ENCODE assay signal across 15 mouse cellular contexts in the genomic region with DNA sequence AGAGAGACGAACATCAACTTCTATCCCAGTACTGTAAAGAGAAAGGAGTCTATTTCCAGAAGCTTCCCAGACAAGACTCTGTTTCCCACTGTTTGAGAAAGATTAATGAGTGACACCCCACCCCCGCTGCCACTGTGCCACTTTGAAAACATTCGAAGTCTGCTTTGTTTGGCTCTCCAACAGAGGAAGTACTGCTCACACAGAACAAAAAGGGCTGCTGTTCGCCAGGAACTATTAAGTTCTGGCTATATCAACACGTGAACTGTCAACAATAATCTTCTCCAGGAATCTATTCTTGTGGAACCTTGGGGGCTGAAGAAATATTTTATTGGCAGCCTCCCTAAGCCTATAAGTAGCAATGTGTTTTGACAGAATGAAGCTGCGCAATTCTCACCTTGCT.
DNase-seq lines count a peak whose midpoint lies in the region; ATAC-seq and TF ChIP-seq lines count a peak whose summit lies in the region.
"Had no signal": no experiment of that assay in that cellular context is flagged by ENCODE, and none has a peak within 500 bp of the region (broad histone marks: within the 10 kb centered on the region; RNA-seq: fewer than 3 reads in every experiment).

No protein-coding gene starts in this region.

- ATAC-seq in hindbrain, embryonic 16.5 days, result 0 out of 2 replicates have a peak, but pooled peaks have one; percentile 37
- no peak for ATAC-seq in hindbrain, embryonic 13.5 days (ENCODE audit: low FRiP score)
- ATAC-seq in erythroblast, adult 5-6 weeks (replicated peaks; ENCODE audit: low FRiP score, poor library complexity, severe bottlenecking), result no peak
- ATAC-seq: CD4-positive, CD25-positive, alpha-beta regulatory T cell, adult 4 months had no signal

- H3K9me3 ChIP-seq in hindbrain, embryonic 16.5 days (ENCODE audit: control insufficient read depth, low read length), result no peaks in the 10 kb centered on the region
- no peaks in the 10 kb centered on the region for H3K9me3 ChIP-seq in hindbrain, embryonic 13.5 days
- H3K9me3 ChIP-seq: hindbrain, embryonic 15.5 days; stomach, embryonic 15.5 days had no signal

- TF ChIP-seq CTCF in lung, adult 2 months (IDR thresholded peaks at IDR 0.05; ENCODE audit: insufficient read depth, low read length), result no peak

- DNase-seq in lung, postnatal 10 days, result peak; percentile 11
- no peak for DNase-seq in lung, adult 2 months
- DNase-seq in embryo, embryonic 9.5 days (ENCODE audit: extremely low spot score), result peak; percentile 25
- peak; percentile 23 for DNase-seq in mesoderm, embryonic 11.5 days (ENCODE audit: low read depth, low spot score)
- no peak for DNase-seq in frontal cortex, adult 2 months (ENCODE audit: extremely low spot score in 1 of 2, low spot score in 1 of 2)
- DNase-seq: adrenal gland, adult 8-10 months; cerebellum, adult 11-12 months; midbrain, embryonic 14.5 days; right cerebral cortex, postnatal 14 days had no signal

- WGBS in hindbrain, embryonic 16.5 days, result 31% methylated on average over 6 of the region's 6 CpGs
- 27% methylated on average over 6 of the region's 6 CpGs for WGBS in hindbrain, embryonic 13.5 days
- 16% methylated on average over 6 of the region's 6 CpGs for WGBS in lung, adult 2 months

- H3K4me3 ChIP-seq in hindbrain, embryonic 16.5 days (ENCODE audit: low read length), result no peak overlapping the region
- no peak overlapping the region for H3K4me3 ChIP-seq in hindbrain, embryonic 13.5 days
- no peak overlapping the region for H3K4me3 ChIP-seq in lung, adult 2 months (replicated peaks; ENCODE audit: extremely low read depth, low read depth, low read length)
- H3K4me3 ChIP-seq: hindbrain, embryonic 15.5 days; stomach, embryonic 15.5 days had no signal

- no peaks in the 10 kb centered on the region for H3K36me3 ChIP-seq in hindbrain, embryonic 16.5 days (ENCODE audit: control insufficient read depth, insufficient read depth, low read length)
- no peaks in the 10 kb centered on the region for H3K36me3 ChIP-seq in hindbrain, embryonic 13.5 days
- H3K36me3 ChIP-seq: hindbrain, embryonic 15.5 days; stomach, embryonic 15.5 days had no signal

- H3K27me3 ChIP-seq in hindbrain, embryonic 16.5 days (replicated peaks; ENCODE audit: control insufficient read depth, insufficient read depth, low read length), result no peaks in the 10 kb centered on the region
- H3K27me3 ChIP-seq in hindbrain, embryonic 13.5 days, result no peaks in the 10 kb centered on the region
- H3K27me3 ChIP-seq: hindbrain, embryonic 15.5 days; stomach, embryonic 15.5 days had no signal

- H3K9ac ChIP-seq in hindbrain, embryonic 16.5 days (ENCODE audit: low read depth, low read length), result no peak overlapping the region
- no peak overlapping the region for H3K9ac ChIP-seq in hindbrain, embryonic 13.5 days
- H3K9ac ChIP-seq: hindbrain, embryonic 15.5 days; stomach, embryonic 15.5 days had no signal

- no peak overlapping the region for H3K27ac ChIP-seq in hindbrain, embryonic 16.5 days (ENCODE audit: low read depth, low read length)
- no peak overlapping the region for H3K27ac ChIP-seq in hindbrain, embryonic 13.5 days
- H3K27ac ChIP-seq: hindbrain, embryonic 15.5 days; stomach, embryonic 15.5 days had no signal

- no peak for TF ChIP-seq POLR2A in lung, adult 2 months (IDR thresholded peaks at IDR 0.05; ENCODE audit: borderline replicate concordance, extremely low read depth, low read depth, low read length)

- no peaks in the 10 kb centered on the region for H3K4me1 ChIP-seq in hindbrain, embryonic 16.5 days (ENCODE audit: control insufficient read depth, insufficient read depth, low read depth, low read length)
- H3K4me1 ChIP-seq in hindbrain, embryonic 13.5 days (replicated peaks), result 0 out of 2 replicates have a peak, but pooled peaks cover 4% of the 10 kb centered on the region
- no peaks in the 10 kb centered on the region for H3K4me1 ChIP-seq in lung, adult 2 months (ENCODE audit: control insufficient read depth, insufficient read depth, low read length)
- H3K4me1 ChIP-seq: hindbrain, embryonic 15.5 days; stomach, embryonic 15.5 days had no signal

- H3K4me2 ChIP-seq in hindbrain, embryonic 16.5 days (ENCODE audit: low read length), result no peak overlapping the region
- H3K4me2 ChIP-seq in hindbrain, embryonic 13.5 days, result no peak overlapping the region
- H3K4me2 ChIP-seq: hindbrain, embryonic 15.5 days; stomach, embryonic 15.5 days had no signal

Comparison
In these comparisons a context has a peak if more than half of its experiments do, and no peak if none do; other contexts are left out.
1. DNase-seq: peak in lung, postnatal 10 days (single experiment), embryo, embryonic 9.5 days (single experiment) and mesoderm, embryonic 11.5 days (single experiment); none in lung, adult 2 months (single experiment) and frontal cortex, adult 2 months (0 of 2).